In genomic region chr5:148544733-148545132, GRCm38 (mm10) we compare ENCODE assay signal across 16 mouse cellular contexts.
"Had no signal": no experiment of that assay in that cellular context is flagged by ENCODE, and none has a peak within 500 bp of the region (broad histone marks: within the 10 kb centered on the region; RNA-seq: fewer than 3 reads in every experiment).

No protein-coding gene starts in this region.

- H3K9ac ChIP-seq: neural tube, embryonic 13.5 days; neural tube, embryonic 15.5 days; stomach, embryonic 15.5 days had no signal

- H3K27ac ChIP-seq: neural tube, embryonic 13.5 days; neural tube, embryonic 15.5 days; stomach, embryonic 15.5 days; stomach, postnatal 0 days had no signal

- H3K4me3 ChIP-seq: neural tube, embryonic 13.5 days; neural tube, embryonic 15.5 days; stomach, embryonic 15.5 days had no signal

- H3K9me3 ChIP-seq: neural tube, embryonic 13.5 days; neural tube, embryonic 15.5 days; stomach, embryonic 15.5 days had no signal

- DNase-seq: retina, postnatal 1 day; right cerebral cortex, adult 18-20 months; right cerebral cortex, postnatal 14 days; right cerebral cortex, postnatal 25 days; right cerebral cortex, postnatal 4 days; spleen, adult 18-20 months; thymus, adult 18-20 months; thymus, adult 2 months; thymus, postnatal 14 days; thymus, postnatal 25 days; thymus, postnatal 36 days; thymus, postnatal 4 days had no signal

- H3K27me3 ChIP-seq: neural tube, embryonic 13.5 days; neural tube, embryonic 15.5 days; stomach, embryonic 15.5 days had no signal

- H3K4me2 ChIP-seq: neural tube, embryonic 13.5 days; neural tube, embryonic 15.5 days; stomach, embryonic 15.5 days had no signal

- H3K36me3 ChIP-seq: neural tube, embryonic 13.5 days; neural tube, embryonic 15.5 days; stomach, embryonic 15.5 days had no signal
